Mouse (Mus musculus) embryo, embryonic 10.5 days (tissue): ENCODE data around the gene Oxsr1.

Experiments used
- DNase-seq: peaks from one replicate; pipeline ENCODE4 v3.0.0-alpha.2; 2015; ENCODE audit warnings: low spot score

Oxsr1 gene

GRCm38 (mm10) chr9:119338350-119338749, 16.1 kb upstream of the Oxsr1 start:
- no peak for DNase-seq

GRCm38 (mm10) chr9:119337842-119338241, 15.6 kb upstream of the Oxsr1 start:
- no peak for DNase-seq

GRCm38 (mm10) chr9:119335571-119335970, 13.3 kb upstream of the Oxsr1 start:
- no peak for DNase-seq

GRCm38 (mm10) chr9:119334834-119335233, 12.6 kb upstream of the Oxsr1 start:
- DNase-seq = no peak

- DNase-seq = no peak
Observed at GRCm38 (mm10) chr9:119334324-119334723, 12.1 kb upstream of the Oxsr1 start.

GRCm38 (mm10) chr9:119330186-119330963, 8.1 kb upstream of the Oxsr1 start:
- no peak for DNase-seq

GRCm38 (mm10) chr9:119328488-119328887, 6.3 kb upstream of the Oxsr1 start:
- DNase-seq = no peak

- DNase-seq = no peak
Observed at GRCm38 (mm10) chr9:119324130-119324529, 1.9 kb upstream of the Oxsr1 start.

- no peak for DNase-seq
Observed at GRCm38 (mm10) chr9:119323260-119323645, 1.0 kb upstream of the Oxsr1 start.

- no peak for DNase-seq
Observed at GRCm38 (mm10) chr9:119321392-119322229, 616 bp downstream of the Oxsr1 start.

GRCm38 (mm10) chr9:119320946-119321345, 1.3 kb downstream of the Oxsr1 start:
- DNase-seq = no peak

- no peak for DNase-seq
Observed at GRCm38 (mm10) chr9:119320446-119320845, 1.8 kb downstream of the Oxsr1 start.

GRCm38 (mm10) chr9:119318891-119319290, 3.3 kb downstream of the Oxsr1 start:
- no peak for DNase-seq

GRCm38 (mm10) chr9:119313096-119313495, 9.1 kb downstream of the Oxsr1 start:
- no peak for DNase-seq

- no peak for DNase-seq
Observed at GRCm38 (mm10) chr9:119309067-119309466, 13.2 kb downstream of the Oxsr1 start.

- no peak for DNase-seq
Observed at GRCm38 (mm10) chr9:119305863-119306262, 16.4 kb downstream of the Oxsr1 start.

GRCm38 (mm10) chr9:119298563-119298962, 23.7 kb downstream of the Oxsr1 start:
- DNase-seq = no peak

- DNase-seq = no peak
Observed at GRCm38 (mm10) chr9:119297696-119298095, 24.5 kb downstream of the Oxsr1 start.

GRCm38 (mm10) chr9:119290791-119291190, 31.4 kb downstream of the Oxsr1 start:
- DNase-seq = no peak

GRCm38 (mm10) chr9:119280894-119281682, 41.1 kb downstream of the Oxsr1 start:
- no peak for DNase-seq

- no peak for DNase-seq
Observed at GRCm38 (mm10) chr9:119278031-119278430, 44.2 kb downstream of the Oxsr1 start.

- no peak for DNase-seq
Observed at GRCm38 (mm10) chr9:119276321-119276720, 45.9 kb downstream of the Oxsr1 start.
